Mouse (Mus musculus): Measurements from ENCODE around the gene Itgb1. TPM values are rescaled to one million over a fixed set of nuclear protein-coding genes. Genes with fewer than 3 reads are reported as not detected.

The Itgb1 gene
- 91.7 and 119 TPM in 2 replicates for polyA plus RNA-seq (2015; fragmentation: Nextera tagmentation; extraction: Ambion mirVana)

- no peaks in the 10 kb centered on the region for H3K9me3 ChIP-seq (replicated peaks)
- peak within 1 kb of the TSS; percentile 94 for H3K9ac ChIP-seq (replicated peaks)
- under 1% methylated on average over 111 of the region's 113 CpGs for WGBS
- peak within 1 kb of the TSS; percentile 99 for H3K27ac ChIP-seq (replicated peaks)
- H3K4me2 ChIP-seq = peak within 1 kb of the TSS; percentile 70
- no peaks in the 10 kb centered on the region for H3K27me3 ChIP-seq (replicated peaks)
- peak within 1 kb of the TSS; percentile 82 for H3K4me3 ChIP-seq (replicated peaks)
- peaks cover 32% of the 10 kb centered on the region for H3K4me1 ChIP-seq
- ATAC-seq (ENCODE audit: low FRiP score) = peak; percentile 95
- no peaks in the 10 kb centered on the region for H3K36me3 ChIP-seq
These were observed at the start of gene Itgb1 for GRCm38 (mm10) chr8:128685507-128686428. Itgb1 (plus strand) TSS chr8:128685654.

GRCm38 (mm10) chr8:128643104-128643503, 42.4 kb upstream of the Itgb1 start:
- no peaks in the 10 kb centered on the region for H3K4me1 ChIP-seq
- no peak overlapping the region for H3K9ac ChIP-seq (replicated peaks)
- no peak for ATAC-seq (ENCODE audit: low FRiP score)
- H3K36me3 ChIP-seq = no peaks in the 10 kb centered on the region
- no peak overlapping the region for H3K27ac ChIP-seq (replicated peaks)
- no peak overlapping the region for H3K4me2 ChIP-seq
- no peak overlapping the region for H3K4me3 ChIP-seq (replicated peaks)
- H3K27me3 ChIP-seq (replicated peaks) = no peaks in the 10 kb centered on the region
- H3K9me3 ChIP-seq (replicated peaks) = no peaks in the 10 kb centered on the region
- 85% methylated on average over 1 of the region's 1 CpGs for WGBS

- no peak for ATAC-seq (ENCODE audit: low FRiP score)
- no peak overlapping the region for H3K4me2 ChIP-seq
- no peak overlapping the region for H3K4me3 ChIP-seq (replicated peaks)
- H3K9ac ChIP-seq (replicated peaks) = no peak overlapping the region
- no peaks in the 10 kb centered on the region for H3K27me3 ChIP-seq (replicated peaks)
- no peaks in the 10 kb centered on the region for H3K9me3 ChIP-seq (replicated peaks)
- no peaks in the 10 kb centered on the region for H3K36me3 ChIP-seq
- no peaks in the 10 kb centered on the region for H3K4me1 ChIP-seq
- H3K27ac ChIP-seq (replicated peaks) = no peak overlapping the region
These were observed 40.0 kb upstream of the Itgb1 start for GRCm38 (mm10) chr8:128645452-128645851.

- Histone ChIP-seq H3K4me1 (no peaks in the 10 kb centered on the region), H3K4me2 (no peak overlapping the region), H3K27me3 (replicated peaks) (no peaks in the 10 kb centered on the region), H3K4me3 (replicated peaks) (no peak overlapping the region), H3K9me3 (replicated peaks) (no peaks in the 10 kb centered on the region), H3K9ac (replicated peaks) (no peak overlapping the region), H3K27ac (replicated peaks) (no peak overlapping the region), H3K36me3 (no peaks in the 10 kb centered on the region)
- ATAC-seq (ENCODE audit: low FRiP score) = no peak
- 83% methylated on average over 5 of the region's 5 CpGs for WGBS
These were observed 39.0 kb upstream of the Itgb1 start for GRCm38 (mm10) chr8:128646456-128646855.

- Histone ChIP-seq H3K27ac (replicated peaks) (no peak overlapping the region), H3K36me3 (no peaks in the 10 kb centered on the region), H3K9ac (replicated peaks) (no peak overlapping the region), H3K4me1 (no peaks in the 10 kb centered on the region), H3K9me3 (replicated peaks) (no peaks in the 10 kb centered on the region), H3K27me3 (replicated peaks) (no peaks in the 10 kb centered on the region), H3K4me2 (no peak overlapping the region), H3K4me3 (replicated peaks) (no peak overlapping the region)
- no peak for ATAC-seq (ENCODE audit: low FRiP score)
These were observed 37.4 kb upstream of the Itgb1 start for GRCm38 (mm10) chr8:128648071-128648470.

DNA sequence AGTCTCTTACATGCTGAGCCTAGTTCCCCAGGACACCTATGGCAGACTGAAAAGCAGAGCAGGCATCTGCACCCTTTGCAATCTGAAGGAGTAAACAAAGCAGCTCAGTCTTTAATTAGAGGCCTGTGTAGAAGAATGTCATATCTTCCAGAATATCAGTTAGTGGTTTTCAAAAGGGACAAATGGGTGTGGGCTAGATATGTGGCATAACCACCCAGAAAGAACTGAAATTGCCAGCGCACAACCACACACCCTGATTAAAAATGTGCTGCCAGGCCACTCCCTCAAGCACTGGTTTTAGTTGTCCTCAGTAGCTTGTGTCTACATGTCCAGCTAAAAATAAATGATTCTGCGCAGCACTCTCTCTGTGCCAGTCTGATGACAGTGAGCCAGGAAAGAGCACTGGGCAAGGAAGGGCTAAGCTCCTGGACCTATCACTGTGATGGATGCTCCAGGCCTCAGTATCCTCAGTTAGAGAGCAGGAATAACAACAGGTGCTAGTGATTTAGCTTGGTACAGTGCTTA, 35.1 kb upstream of the Itgb1 start:
- H3K9me3 ChIP-seq (replicated peaks) = no peaks in the 10 kb centered on the region
- 97% methylated on average over 2 of the region's 2 CpGs for WGBS
- peaks cover 17% of the 10 kb centered on the region for H3K4me1 ChIP-seq
- no peak overlapping the region for H3K9ac ChIP-seq (replicated peaks)
- H3K36me3 ChIP-seq = no peaks in the 10 kb centered on the region
- no peaks in the 10 kb centered on the region for H3K27me3 ChIP-seq (replicated peaks)
- no peak overlapping the region for H3K27ac ChIP-seq (replicated peaks)
- no peak overlapping the region for H3K4me2 ChIP-seq
- no peak overlapping the region for H3K4me3 ChIP-seq (replicated peaks)
- ATAC-seq (ENCODE audit: low FRiP score) = no peak

- no peak for ATAC-seq (ENCODE audit: low FRiP score)
- WGBS = 50% methylated on average over 6 of the region's 6 CpGs
These were observed 32.9 kb upstream of the Itgb1 start for GRCm38 (mm10) chr8:128652399-128653109.

DNA sequence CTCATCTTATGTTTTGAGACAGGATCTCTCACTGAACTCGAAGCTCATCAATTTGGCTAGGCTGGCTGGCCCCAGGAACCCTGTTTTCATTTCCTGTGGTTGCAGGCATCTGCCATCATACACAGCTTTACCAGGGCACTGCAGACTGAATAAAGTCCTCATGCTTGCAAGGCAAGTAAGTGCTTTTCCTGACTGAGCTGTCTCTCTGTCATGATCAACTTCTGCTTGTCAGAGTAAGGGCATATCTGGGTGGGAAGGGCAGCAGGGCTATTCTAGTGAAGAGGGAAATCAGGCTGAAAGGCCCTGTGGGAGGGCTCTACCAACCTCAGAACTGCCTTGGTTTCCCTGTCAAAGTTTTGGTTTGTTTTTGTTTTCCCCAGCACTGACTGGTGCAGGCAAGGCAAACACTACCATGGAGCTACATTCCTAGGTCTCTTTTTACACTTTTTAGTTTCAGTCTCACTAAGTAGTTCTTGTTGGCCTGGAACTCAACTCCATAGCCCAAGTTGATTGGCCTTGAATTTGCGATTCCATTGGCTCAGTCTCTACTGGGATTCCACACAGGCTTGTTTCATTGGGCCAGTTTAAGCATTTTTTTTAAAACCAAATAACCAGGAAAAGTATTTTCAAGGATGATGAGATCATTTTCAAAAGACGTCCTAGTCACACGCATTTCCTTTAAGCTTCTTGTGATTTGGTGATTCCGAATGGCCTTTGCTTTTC, 31.7 kb upstream of the Itgb1 start:
- Histone ChIP-seq H3K4me1 (peaks cover 17% of the 10 kb centered on the region), H3K27me3 (replicated peaks) (no peaks in the 10 kb centered on the region), H3K4me2 (peak overlapping the region; percentile 60), H3K27ac (replicated peaks) (peak overlapping the region; percentile 79), H3K9ac (replicated peaks) (0 out of 2 replicates have a peak overlapping the region, but pooled peaks have one; percentile 42), H3K36me3 (no peaks in the 10 kb centered on the region), H3K4me3 (replicated peaks) (no peak overlapping the region), H3K9me3 (replicated peaks) (no peaks in the 10 kb centered on the region)
- 31% methylated on average over 5 of the region's 5 CpGs for WGBS
- no peak for ATAC-seq (ENCODE audit: low FRiP score)

More at GRCm38 (mm10) chr8:128652399-128653109, 32.9 kb upstream of the Itgb1 start:
- no peak overlapping the region for H3K4me2 ChIP-seq
- no peak overlapping the region for H3K4me3 ChIP-seq (replicated peaks)
- no peak overlapping the region for H3K9ac ChIP-seq (replicated peaks)
- H3K9me3 ChIP-seq (replicated peaks) = no peaks in the 10 kb centered on the region
- no peaks in the 10 kb centered on the region for H3K36me3 ChIP-seq
- peaks cover 17% of the 10 kb centered on the region for H3K4me1 ChIP-seq
- no peak overlapping the region for H3K27ac ChIP-seq (replicated peaks)
- no peaks in the 10 kb centered on the region for H3K27me3 ChIP-seq (replicated peaks)

DNA sequence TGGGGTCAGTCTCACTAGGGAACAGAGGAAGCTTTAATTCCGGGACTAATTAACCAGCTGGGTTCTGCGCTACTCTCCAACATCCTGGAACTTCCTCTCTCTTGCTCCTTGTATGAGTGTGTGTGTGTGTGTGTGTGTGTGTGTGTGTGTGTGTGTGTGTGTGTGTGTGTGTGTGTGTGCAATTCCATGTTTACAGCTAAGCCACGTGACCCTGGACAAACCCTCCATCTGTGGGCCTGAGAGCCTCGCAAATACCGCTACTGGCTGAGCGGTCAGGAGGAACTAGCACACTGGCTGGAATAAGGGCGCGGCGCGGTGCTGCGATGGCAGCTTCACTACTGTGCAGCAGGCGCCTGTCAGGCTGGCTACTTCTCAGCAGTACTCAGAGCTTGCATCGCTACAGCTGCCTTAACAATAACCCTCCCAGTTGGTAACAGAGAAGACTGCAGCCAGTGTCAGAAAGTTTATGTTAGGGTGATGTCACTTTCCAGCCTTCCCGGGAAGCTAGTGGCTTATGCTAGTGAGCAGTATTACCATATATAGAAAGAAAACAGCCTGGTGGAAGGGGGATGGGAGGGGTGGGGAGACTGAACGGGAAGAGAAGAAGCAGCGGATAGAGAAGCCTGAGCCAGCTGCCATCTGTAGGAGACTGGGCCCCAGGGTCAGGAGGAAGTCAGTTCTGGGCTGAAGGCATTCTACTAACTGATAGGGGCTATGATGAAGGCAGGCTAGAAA, 30.9 kb upstream of the Itgb1 start:
- Histone ChIP-seq H3K27me3 (replicated peaks) (no peaks in the 10 kb centered on the region), H3K4me1 (peaks cover 17% of the 10 kb centered on the region), H3K36me3 (no peaks in the 10 kb centered on the region), H3K4me3 (replicated peaks) (peak overlapping the region; percentile 28; the same call in 1 of the 2 replicates), H3K9me3 (replicated peaks) (no peaks in the 10 kb centered on the region), H3K4me2 (peak overlapping the region; percentile 60), H3K9ac (replicated peaks) (peak overlapping the region; percentile 42), H3K27ac (replicated peaks) (peak overlapping the region; percentile 79)
- ATAC-seq (ENCODE audit: low FRiP score) = peak; percentile 90
- WGBS = under 1% methylated on average over 16 of the region's 16 CpGs

GRCm38 (mm10) chr8:128662144-128662543, 23.3 kb upstream of the Itgb1 start:
- Histone ChIP-seq H3K27me3 (replicated peaks) (no peaks in the 10 kb centered on the region), H3K9me3 (replicated peaks) (no peaks in the 10 kb centered on the region), H3K9ac (replicated peaks) (no peak overlapping the region), H3K4me2 (no peak overlapping the region), H3K4me3 (replicated peaks) (no peak overlapping the region), H3K36me3 (no peaks in the 10 kb centered on the region), H3K4me1 (no peaks in the 10 kb centered on the region), H3K27ac (replicated peaks) (no peak overlapping the region)
- WGBS = 43% methylated on average over 3 of the region's 3 CpGs
- ATAC-seq (ENCODE audit: low FRiP score) = no peak

DNA sequence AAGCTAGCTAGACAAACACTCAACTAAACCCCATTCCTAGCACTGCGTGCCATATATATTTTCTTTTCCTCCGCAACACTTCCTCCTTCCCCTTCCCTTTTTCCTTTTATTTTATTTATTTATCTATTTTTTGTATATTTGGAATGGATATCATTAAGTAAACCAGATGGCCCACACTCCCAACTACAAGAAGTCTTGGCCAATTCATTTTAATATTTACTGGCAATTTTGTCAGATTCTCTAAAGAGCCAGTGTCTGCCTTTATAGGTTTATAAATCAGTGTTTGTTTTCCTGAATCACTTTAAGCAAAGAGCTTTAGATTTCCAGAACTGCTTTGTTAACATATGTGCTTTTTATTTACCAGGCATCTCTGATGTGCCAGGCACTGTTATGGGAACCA, 22.8 kb upstream of the Itgb1 start:
- Histone ChIP-seq H3K9me3 (replicated peaks) (no peaks in the 10 kb centered on the region), H3K9ac (replicated peaks) (no peak overlapping the region), H3K27me3 (replicated peaks) (no peaks in the 10 kb centered on the region), H3K36me3 (no peaks in the 10 kb centered on the region), H3K27ac (replicated peaks) (no peak overlapping the region), H3K4me1 (no peaks in the 10 kb centered on the region), H3K4me2 (no peak overlapping the region), H3K4me3 (replicated peaks) (no peak overlapping the region)
- no peak for ATAC-seq (ENCODE audit: low FRiP score)
- 94% methylated on average over 2 of the region's 2 CpGs for WGBS
